ENCODE assay signal across 8 mouse cellular contexts in genomic region chr4:135855080-135855479, GRCm38 (mm10). TPM values are rescaled to one million over a fixed set of nuclear protein-coding genes. Genes with fewer than 3 reads are reported as not detected.
A peak's percentile ranks its signal among the peaks of the same experiment; 100 is the strongest.
DNase-seq lines count a peak whose midpoint lies in the region; ATAC-seq and TF ChIP-seq lines count a peak whose summit lies in the region.

No protein-coding gene starts in this region.

- H3K27ac ChIP-seq in heart, embryonic 14.5 days (replicated peaks in 1 of 2; ENCODE audit: control insufficient read depth in 1 of 2, insufficient read depth in 1 of 2, low read depth in 2 of 2, low read length in 2 of 2), result peak overlapping the region; percentile 99
- peak overlapping the region; percentile 86 for H3K27ac ChIP-seq in MEL (ENCODE audit: control insufficient read depth, low read depth, low read length)
- H3K27ac ChIP-seq in forebrain, embryonic 14.5 days (ENCODE audit: low read depth, low read length), result peak overlapping the region; percentile 99
- H3K27ac ChIP-seq in liver, embryonic 11.5 days (ENCODE audit: low read depth, low read length), result peak overlapping the region; percentile 97
- peak overlapping the region; percentile 100 for H3K27ac ChIP-seq in stomach, embryonic 15.5 days

- H3K4me3 ChIP-seq in heart, embryonic 14.5 days (ENCODE audit: control insufficient read depth in 1 of 2, insufficient read depth in 1 of 2, low read depth in 1 of 2, low read length in 2 of 2), result peak overlapping the region; percentile 74 to 95
- H3K4me3 ChIP-seq in MEL (ENCODE audit: control insufficient read depth in 1 of 2, insufficient read depth in 1 of 2, low read depth in 2 of 2, low read length in 2 of 2), result peak overlapping the region; percentile 40 to 68
- H3K4me3 ChIP-seq in forebrain, embryonic 14.5 days (ENCODE audit: low read depth, low read length), result peak overlapping the region; percentile 94
- H3K4me3 ChIP-seq in liver, embryonic 11.5 days (ENCODE audit: low read depth, low read length), result peak overlapping the region; percentile 99
- peak overlapping the region; percentile 90 for H3K4me3 ChIP-seq in stomach, embryonic 15.5 days (replicated peaks)

- no peaks in the 10 kb centered on the region for H3K27me3 ChIP-seq in heart, embryonic 14.5 days (ENCODE audit: control insufficient read depth, insufficient read depth, low read length)
- no peaks in the 10 kb centered on the region for H3K27me3 ChIP-seq in MEL (ENCODE audit: control insufficient read depth in 1 of 2, insufficient read depth in 2 of 2, low read length in 2 of 2)
- H3K27me3 ChIP-seq in forebrain, embryonic 14.5 days (replicated peaks; ENCODE audit: control insufficient read depth, insufficient read depth, low read length), result no peaks in the 10 kb centered on the region
- no peaks in the 10 kb centered on the region for H3K27me3 ChIP-seq in liver, embryonic 11.5 days (replicated peaks; ENCODE audit: control insufficient read depth, insufficient read depth, low read length)
- H3K27me3 ChIP-seq in stomach, embryonic 15.5 days (replicated peaks), result no peaks in the 10 kb centered on the region

- no peaks in the 10 kb centered on the region for H3K9me3 ChIP-seq in heart, embryonic 14.5 days (ENCODE audit: control insufficient read depth, low read length)
- H3K9me3 ChIP-seq in MEL (replicated peaks; ENCODE audit: insufficient read depth, low read length), result no peaks in the 10 kb centered on the region
- no peaks in the 10 kb centered on the region for H3K9me3 ChIP-seq in forebrain, embryonic 14.5 days (replicated peaks; ENCODE audit: control insufficient read depth, low read length)
- no peaks in the 10 kb centered on the region for H3K9me3 ChIP-seq in liver, embryonic 11.5 days (ENCODE audit: control insufficient read depth, low read length)
- no peaks in the 10 kb centered on the region for H3K9me3 ChIP-seq in stomach, embryonic 15.5 days

- no peak for TF ChIP-seq CTCF in MEL (IDR thresholded peaks at IDR 0.05 in 2 of 3, conservative IDR thresholded peaks at IDR 0.05 in 1 of 3; ENCODE audit: control insufficient read depth in 1 of 3, insufficient read depth in 1 of 3, low read depth in 2 of 3, low read length in 3 of 3, poor library complexity in 1 of 3, severe bottlenecking in 1 of 3)

- H3K4me1 ChIP-seq in heart, embryonic 14.5 days (ENCODE audit: control insufficient read depth in 2 of 2, insufficient read depth in 2 of 2, low read length in 2 of 2), result peaks cover 5 to 34% of the 10 kb centered on the region in 2 experiments
- peaks cover 12 to 42% of the 10 kb centered on the region in 2 experiments for H3K4me1 ChIP-seq in MEL (ENCODE audit: control insufficient read depth in 1 of 2, insufficient read depth in 2 of 2, low read length in 2 of 2)
- peaks cover 27% of the 10 kb centered on the region for H3K4me1 ChIP-seq in forebrain, embryonic 14.5 days (ENCODE audit: control insufficient read depth, insufficient read depth, low read length)
- peaks cover 52% of the 10 kb centered on the region for H3K4me1 ChIP-seq in liver, embryonic 11.5 days (replicated peaks; ENCODE audit: control insufficient read depth, insufficient read depth, low read length)
- peaks cover 28% of the 10 kb centered on the region for H3K4me1 ChIP-seq in stomach, embryonic 15.5 days

- WGBS in heart, embryonic 14.5 days, result 12% methylated on average over 6 of the region's 6 CpGs
- 3% methylated on average over 6 of the region's 6 CpGs for WGBS in forebrain, embryonic 14.5 days
- 9% methylated on average over 6 of the region's 6 CpGs for WGBS in liver, embryonic 11.5 days
- WGBS in stomach, embryonic 15.5 days, result 7% methylated on average over 6 of the region's 6 CpGs

- no peak for DNase-seq in heart, postnatal 10 days
- DNase-seq in MEL (ENCODE audit: low read depth, low spot score), result peak; percentile 79
- peak; percentile 75 for DNase-seq in forebrain, embryonic 14.5 days (ENCODE audit: low spot score)
- no peak for DNase-seq in liver, embryonic 11.5 days (ENCODE audit: low spot score)
- DNase-seq in T-cell, adult 2 months (ENCODE audit: low spot score), result no peak
- no peak for DNase-seq in cerebellum, postnatal 14 days

- H3K9ac ChIP-seq in heart, embryonic 14.5 days (ENCODE audit: low read length), result peak overlapping the region; percentile 96
- peak overlapping the region; percentile 83 for H3K9ac ChIP-seq in MEL (ENCODE audit: control insufficient read depth, low read depth, low read length, poor library complexity, severe bottlenecking)
- H3K9ac ChIP-seq in forebrain, embryonic 14.5 days (ENCODE audit: low read length), result peak overlapping the region; percentile 78
- H3K9ac ChIP-seq in liver, embryonic 11.5 days (ENCODE audit: low read depth, low read length), result peak overlapping the region; percentile 98
- H3K9ac ChIP-seq in stomach, embryonic 15.5 days, result peak overlapping the region; percentile 73

- intact Hi-C loops in heart, postnatal 10 days (cut with DNase I), result no loop called here

- peaks cover 37% of the 10 kb centered on the region for H3K79me2 ChIP-seq in MEL (ENCODE audit: control insufficient read depth, insufficient read depth, low read length, poor library complexity)

- 0 out of 2 replicates have a peak, but pooled peaks have one; percentile 19 for ATAC-seq in heart, embryonic 14.5 days (ENCODE audit: insufficient number of reproducible peaks, insufficient read depth, low FRiP score, low read depth)
- ATAC-seq in forebrain, embryonic 14.5 days, result peak; percentile 27; the same call in 1 of the 2 replicates
- ATAC-seq in liver, embryonic 11.5 days (replicated peaks; ENCODE audit: low FRiP score), result peak; percentile 3; the same call in 1 of the 2 replicates
- ATAC-seq in stomach, embryonic 15.5 days (ENCODE audit: insufficient read depth, low FRiP score, low read depth), result no peak

- no peak for TF ChIP-seq RAD21 in MEL (IDR thresholded peaks at IDR 0.05; ENCODE audit: low read depth, low read length)

- TF ChIP-seq EP300 in MEL (IDR thresholded peaks at IDR 0.05; ENCODE audit: low read depth in 1 of 2, low read length in 2 of 2), result no peak

- no peak for TF ChIP-seq POLR2A in MEL (IDR thresholded peaks at IDR 0.05; ENCODE audit: control insufficient read depth in 1 of 2, insufficient read depth in 1 of 2, low read depth in 1 of 2, low read length in 2 of 2, poor library complexity in 1 of 2)

- H3K4me2 ChIP-seq in heart, embryonic 14.5 days (ENCODE audit: low read length), result peak overlapping the region; percentile 85
- peak overlapping the region; percentile 65 for H3K4me2 ChIP-seq in forebrain, embryonic 14.5 days (ENCODE audit: low read length)
- H3K4me2 ChIP-seq in liver, embryonic 11.5 days, result peak overlapping the region; percentile 98
- peak overlapping the region; percentile 80 for H3K4me2 ChIP-seq in stomach, embryonic 15.5 days

- H3K36me3 ChIP-seq in heart, embryonic 14.5 days (ENCODE audit: control insufficient read depth, insufficient read depth, low read length), result 0 out of 2 replicates have a peak, but pooled peaks cover 6% of the 10 kb centered on the region
- H3K36me3 ChIP-seq in MEL (ENCODE audit: control insufficient read depth in 1 of 2, insufficient read depth in 2 of 2, low read length in 2 of 2), result peaks cover 11 to 46% of the 10 kb centered on the region in 2 experiments
- H3K36me3 ChIP-seq in forebrain, embryonic 14.5 days (ENCODE audit: control insufficient read depth, insufficient read depth, low read length), result no peaks in the 10 kb centered on the region
- peaks cover 3% of the 10 kb centered on the region; the same call in 1 of the 2 replicates for H3K36me3 ChIP-seq in liver, embryonic 11.5 days (ENCODE audit: control insufficient read depth, insufficient read depth, low read length)
- H3K36me3 ChIP-seq in stomach, embryonic 15.5 days, result no peaks in the 10 kb centered on the region; the same call in 1 of the 2 replicates

TF ChIP-seq in MEL, 35 proteins besides CTCF, POLR2A, EP300 and RAD21 (continues in another document):
- TF ChIP-seq USF1 (IDR thresholded peaks at IDR 0.05; ENCODE audit: low read depth, low read length), result no peak
- no peak; the same call in 1 of the 2 replicates for TF ChIP-seq NELFE (IDR thresholded peaks at IDR 0.05; ENCODE audit: low read depth, low read length)
- peak; percentile 31; the same call in 1 of the 2 replicates for TF ChIP-seq ZMIZ1 (IDR thresholded peaks at IDR 0.05; ENCODE audit: low read depth, low read length)
- TF ChIP-seq MAFK (IDR thresholded peaks at IDR 0.05; ENCODE audit: borderline replicate concordance, low read depth, low read length), result no peak
- TF ChIP-seq SIN3A (IDR thresholded peaks at IDR 0.05; ENCODE audit: low read length), result no peak

RNA-seq across cellular contexts. Expression of gene Srsf10, which starts 0.5 kb away (rescaled TPM):
- 144 and 147 TPM in 2 replicates for polyA plus RNA-seq in heart, embryonic 14.5 days (2014; fragmentation: Nextera tagmentation; extraction: Ambion mirVana)
- 10 to 100 TPM; 61.2 to 64.1 TPM for total RNA-seq in heart, postnatal 10 days (2021)
- 129 and 142 TPM in 2 replicates for total RNA-seq in MEL (2012; rRNA removed)
- polyA plus RNA-seq in MEL (2012; ENCODE audit: insufficient read depth in 1 of 2, insufficient read length in 2 of 2, low read depth in 1 of 2, low replicate concordance in 2 of 2, missing spikeins in 1 of 2), result 100 to 1,000 TPM; 222 to 361 TPM
- polyA plus RNA-seq in forebrain, embryonic 14.5 days (2014; fragmentation: Nextera tagmentation; extraction: Ambion mirVana), result 259 and 304 TPM in 2 replicates
- 233 and 249 TPM in 2 replicates for polyA plus RNA-seq in liver, embryonic 11.5 days (2014; fragmentation: Nextera tagmentation; extraction: Ambion mirVana)
- 204 and 211 TPM in 2 replicates for polyA plus RNA-seq in stomach, embryonic 15.5 days (2015; fragmentation: Nextera tagmentation; extraction: Ambion mirVana)

RNA-seq across cellular contexts. Expression of gene Pnrc2, which starts 18.6 kb away (rescaled TPM):
- 133 and 137 TPM in 2 replicates for polyA plus RNA-seq in heart, embryonic 14.5 days (2014; fragmentation: Nextera tagmentation; extraction: Ambion mirVana)
- total RNA-seq in heart, postnatal 10 days (2021), result 100 to 1,000 TPM in 1 of 2 experiments, 10 to 100 TPM in 1; 99.4 to 105 TPM
- 49.8 and 50.7 TPM in 2 replicates for total RNA-seq in MEL (2012; rRNA removed)
- polyA plus RNA-seq in MEL (2012; ENCODE audit: insufficient read depth in 1 of 2, insufficient read length in 2 of 2, low read depth in 1 of 2, low replicate concordance in 2 of 2, missing spikeins in 1 of 2), result 10 to 100 TPM; 48.0 to 76.3 TPM
- polyA plus RNA-seq in forebrain, embryonic 14.5 days (2014; fragmentation: Nextera tagmentation; extraction: Ambion mirVana), result 162 and 165 TPM in 2 replicates
- polyA plus RNA-seq in liver, embryonic 11.5 days (2014; fragmentation: Nextera tagmentation; extraction: Ambion mirVana), result 133 and 147 TPM in 2 replicates
- polyA plus RNA-seq in stomach, embryonic 15.5 days (2015; fragmentation: Nextera tagmentation; extraction: Ambion mirVana), result 172 and 178 TPM in 2 replicates

RNA-seq across cellular contexts. Expression of gene Cnr2, which starts 40.1 kb away (rescaled TPM):
- polyA plus RNA-seq in heart, embryonic 14.5 days (2014; fragmentation: Nextera tagmentation; extraction: Ambion mirVana), result 0.36 and 0.38 TPM in 2 replicates
- total RNA-seq in heart, postnatal 10 days (2021), result under 1 TPM; 0.77 to 0.94 TPM
- total RNA-seq in MEL (2012; rRNA removed), result 9.8 and 10.2 TPM in 2 replicates
- polyA plus RNA-seq in MEL (2012; ENCODE audit: insufficient read depth in 1 of 2, insufficient read length in 2 of 2, low read depth in 1 of 2, low replicate concordance in 2 of 2, missing spikeins in 1 of 2), result 1 to 10 TPM in 1 of 2 experiments, not detected in 1; 6.8 TPM
- 0.05 and 0.10 TPM in 2 replicates for polyA plus RNA-seq in forebrain, embryonic 14.5 days (2014; fragmentation: Nextera tagmentation; extraction: Ambion mirVana)
- 6.3 and 7.1 TPM in 2 replicates for polyA plus RNA-seq in liver, embryonic 11.5 days (2014; fragmentation: Nextera tagmentation; extraction: Ambion mirVana)
- 0.71 and 0.90 TPM in 2 replicates for polyA plus RNA-seq in stomach, embryonic 15.5 days (2015; fragmentation: Nextera tagmentation; extraction: Ambion mirVana)

Comparison
In these comparisons a context has a peak if more than half of its experiments do, and no peak if none do; other contexts are left out.
1. DNase-seq: peak in MEL (single experiment) and forebrain, embryonic 14.5 days (single experiment); none in heart, postnatal 10 days (0 of 2), liver, embryonic 11.5 days (single experiment), T-cell, adult 2 months (single experiment) and cerebellum, postnatal 14 days (0 of 2).
2. Peak in every context shown above with its lines, with median percentiles within 50 percentile points of each other: H3K27ac ChIP-seq, H3K4me2 ChIP-seq, H3K4me3 ChIP-seq and H3K9ac ChIP-seq.